ENCODE assay signal across 12 mouse cellular contexts in genomic region chr10:81179451-81180342, GRCm38 (mm10). TPM values are rescaled to one million over a fixed set of nuclear protein-coding genes. Genes with fewer than 3 reads are reported as not detected.
DNase-seq lines count a peak whose midpoint lies in the region; ATAC-seq and TF ChIP-seq lines count a peak whose summit lies in the region.
"Had no signal": no experiment of that assay in that cellular context is flagged by ENCODE, and none has a peak within 500 bp of the region (broad histone marks: within the 10 kb centered on the region; RNA-seq: fewer than 3 reads in every experiment).

No protein-coding gene starts in this region.

- DNase-seq in forebrain, postnatal 0 days: no peak
- DNase-seq in lung, adult 2 months: no peak
- no peak for DNase-seq in lung, postnatal 4 days
- DNase-seq in embryonic facial prominence, embryonic 14.5 days (ENCODE audit: low spot score): no peak
- DNase-seq in midbrain, postnatal 0 days (ENCODE audit: low spot score): no peak
- DNase-seq: adrenal gland, postnatal 14 days; kidney, postnatal 10 days had no signal

- no peak overlapping the region for H3K4me3 ChIP-seq in forebrain, postnatal 0 days (ENCODE audit: low read depth, low read length)
- H3K4me3 ChIP-seq in forebrain, embryonic 13.5 days: no peak overlapping the region
- no peak overlapping the region for H3K4me3 ChIP-seq in lung, adult 2 months (replicated peaks; ENCODE audit: extremely low read depth, low read depth, low read length)
- H3K4me3 ChIP-seq in embryonic facial prominence, embryonic 14.5 days (ENCODE audit: low read depth, low read length): no peak overlapping the region
- no peak overlapping the region for H3K4me3 ChIP-seq in midbrain, postnatal 0 days (ENCODE audit: low read depth, low read length)

- H3K27ac ChIP-seq in forebrain, postnatal 0 days (ENCODE audit: low read depth, low read length): no peak overlapping the region
- H3K27ac ChIP-seq in forebrain, embryonic 13.5 days: no peak overlapping the region
- H3K27ac ChIP-seq in embryonic facial prominence, embryonic 14.5 days (replicated peaks; ENCODE audit: low read depth, low read length): peak overlapping the region; percentile 33; the same call in 1 of the 2 replicates
- no peak overlapping the region for H3K27ac ChIP-seq in midbrain, postnatal 0 days (ENCODE audit: low read depth, low read length)

- H3K4me2 ChIP-seq in forebrain, postnatal 0 days (ENCODE audit: low read depth): no peak overlapping the region
- no peak overlapping the region for H3K4me2 ChIP-seq in forebrain, embryonic 13.5 days
- no peak overlapping the region for H3K4me2 ChIP-seq in embryonic facial prominence, embryonic 14.5 days (ENCODE audit: low read depth, low read length)
- H3K4me2 ChIP-seq in midbrain, postnatal 0 days (ENCODE audit: low read depth, low read length, poor library complexity, severe bottlenecking): no peak overlapping the region

- peak; percentile 32; the same call in 1 of the 2 replicates for TF ChIP-seq CTCF in forebrain, postnatal 0 days (IDR thresholded peaks at IDR 0.05; ENCODE audit: low read depth)
- TF ChIP-seq CTCF in lung, adult 2 months (IDR thresholded peaks at IDR 0.05; ENCODE audit: insufficient read depth, low read length): no peak
- peak; percentile 28; the same call in 1 of the 2 replicates for TF ChIP-seq CTCF in midbrain, postnatal 0 days (IDR thresholded peaks at IDR 0.05)

- peaks cover 58% of the 10 kb centered on the region for H3K36me3 ChIP-seq in forebrain, postnatal 0 days (ENCODE audit: insufficient read depth)
- peaks cover 60% of the 10 kb centered on the region for H3K36me3 ChIP-seq in forebrain, embryonic 13.5 days (ENCODE audit: poor library complexity, severe bottlenecking)
- H3K36me3 ChIP-seq in embryonic facial prominence, embryonic 14.5 days (ENCODE audit: control insufficient read depth, insufficient read depth, low read length): peaks cover 63% of the 10 kb centered on the region
- H3K36me3 ChIP-seq in midbrain, postnatal 0 days (ENCODE audit: insufficient read depth, low read length): peaks cover 45% of the 10 kb centered on the region

- no peaks in the 10 kb centered on the region for H3K27me3 ChIP-seq in forebrain, postnatal 0 days (ENCODE audit: insufficient read depth, low read length)
- no peaks in the 10 kb centered on the region for H3K27me3 ChIP-seq in forebrain, embryonic 13.5 days
- no peaks in the 10 kb centered on the region for H3K27me3 ChIP-seq in embryonic facial prominence, embryonic 14.5 days (replicated peaks; ENCODE audit: control insufficient read depth, insufficient read depth, low read length)
- H3K27me3 ChIP-seq in midbrain, postnatal 0 days (ENCODE audit: insufficient read depth, low read length): no peaks in the 10 kb centered on the region

- H3K9me3 ChIP-seq in forebrain, postnatal 0 days (ENCODE audit: low read length): no peaks in the 10 kb centered on the region
- no peaks in the 10 kb centered on the region for H3K9me3 ChIP-seq in forebrain, embryonic 13.5 days (replicated peaks)
- H3K9me3 ChIP-seq in embryonic facial prominence, embryonic 14.5 days (ENCODE audit: control insufficient read depth, low read length): no peaks in the 10 kb centered on the region
- H3K9me3 ChIP-seq in midbrain, postnatal 0 days (ENCODE audit: low read length): no peaks in the 10 kb centered on the region

- 90% methylated on average over 32 of the region's 32 CpGs for WGBS in forebrain, postnatal 0 days
- 90% methylated on average over 32 of the region's 32 CpGs for WGBS in forebrain, embryonic 13.5 days
- 85% methylated on average over 32 of the region's 32 CpGs for WGBS in lung, adult 2 months
- WGBS in embryonic facial prominence, embryonic 14.5 days: 89% methylated on average over 32 of the region's 32 CpGs
- 92% methylated on average over 32 of the region's 32 CpGs for WGBS in midbrain, postnatal 0 days

- no peak for ATAC-seq in forebrain, postnatal 0 days
- no peak for ATAC-seq in forebrain, embryonic 13.5 days
- ATAC-seq in embryonic facial prominence, embryonic 14.5 days (ENCODE audit: low read depth): no peak
- ATAC-seq in midbrain, postnatal 0 days (ENCODE audit: low FRiP score): no peak
- no peak for ATAC-seq in frontal cortex, adult (ENCODE audit: low TSS enrichment)
- ATAC-seq in activated CD4-positive, CD25-positive, alpha-beta regulatory T cell, adult 4 months: no peak

- 0 out of 2 replicates have a peak, but pooled peaks have one; percentile 13 for TF ChIP-seq POLR2A in lung, adult 2 months (IDR thresholded peaks at IDR 0.05; ENCODE audit: borderline replicate concordance, extremely low read depth, low read depth, low read length)

- no peak overlapping the region for H3K9ac ChIP-seq in forebrain, postnatal 0 days
- no peak overlapping the region; the same call in 1 of the 2 replicates for H3K9ac ChIP-seq in forebrain, embryonic 13.5 days
- no peak overlapping the region for H3K9ac ChIP-seq in embryonic facial prominence, embryonic 14.5 days (ENCODE audit: low read depth, low read length)
- H3K9ac ChIP-seq in midbrain, postnatal 0 days (replicated peaks; ENCODE audit: low read length, poor library complexity, severe bottlenecking): no peak overlapping the region

- H3K4me1 ChIP-seq in forebrain, postnatal 0 days (ENCODE audit: insufficient read depth): peaks cover 9% of the 10 kb centered on the region
- H3K4me1 ChIP-seq in forebrain, embryonic 13.5 days: peaks cover 63% of the 10 kb centered on the region
- peaks cover 20% of the 10 kb centered on the region for H3K4me1 ChIP-seq in lung, adult 2 months (ENCODE audit: control insufficient read depth, insufficient read depth, low read length)
- H3K4me1 ChIP-seq in embryonic facial prominence, embryonic 14.5 days (ENCODE audit: control insufficient read depth, insufficient read depth, low read length): peaks cover 3% of the 10 kb centered on the region; the same call in 1 of the 2 replicates
- peaks cover 3% of the 10 kb centered on the region; the same call in 1 of the 2 replicates for H3K4me1 ChIP-seq in midbrain, postnatal 0 days (ENCODE audit: insufficient read depth, low read length)

RNA-seq across cellular contexts. Expression of gene Dapk3, which starts 3.1 kb away (rescaled TPM):
- 64.6 and 68.9 TPM in 2 replicates for total RNA-seq in forebrain, postnatal 0 days (2014; rRNA removed)
- 58.1 TPM in 2 replicates for polyA plus RNA-seq in forebrain, postnatal 0 days (2015; fragmentation: Nextera tagmentation; extraction: Ambion mirVana)
- polyA plus RNA-seq in forebrain, embryonic 13.5 days (2015; fragmentation: Nextera tagmentation; extraction: Ambion mirVana): 43.5 and 47.7 TPM in 2 replicates
- 70.4 and 73.5 TPM in 2 replicates for polyA plus RNA-seq in lung, adult 2 months (2012; rRNA removed)
- 53.4 and 58.3 TPM in 2 replicates for polyA plus RNA-seq in embryonic facial prominence, embryonic 14.5 days (2014; fragmentation: Nextera tagmentation; extraction: Ambion mirVana)
- 56.7 and 88.8 TPM in 2 replicates for total RNA-seq in midbrain, postnatal 0 days (2014; rRNA removed)
- polyA plus RNA-seq in midbrain, postnatal 0 days (2015; fragmentation: Nextera tagmentation; extraction: Ambion mirVana): 59.1 and 60.9 TPM in 2 replicates
- polyA plus RNA-seq in activated CD4-positive, CD25-positive, alpha-beta regulatory T cell, adult 4 months (2017; shearing (Covaris generic)): 1 to 10 TPM; 4.1 to 4.9 TPM

RNA-seq across cellular contexts. Expression of gene Eef2, which starts 3.3 kb away (rescaled TPM):
- total RNA-seq in forebrain, postnatal 0 days (2014; rRNA removed): 2,084 and 2,175 TPM in 2 replicates
- 466 and 485 TPM in 2 replicates for polyA plus RNA-seq in forebrain, postnatal 0 days (2015; fragmentation: Nextera tagmentation; extraction: Ambion mirVana)
- polyA plus RNA-seq in forebrain, embryonic 13.5 days (2015; fragmentation: Nextera tagmentation; extraction: Ambion mirVana): 555 and 583 TPM in 2 replicates
- polyA plus RNA-seq in lung, adult 2 months (2012; rRNA removed): 1,377 and 1,420 TPM in 2 replicates
- 549 and 578 TPM in 2 replicates for polyA plus RNA-seq in embryonic facial prominence, embryonic 14.5 days (2014; fragmentation: Nextera tagmentation; extraction: Ambion mirVana)
- 2,062 and 2,304 TPM in 2 replicates for total RNA-seq in midbrain, postnatal 0 days (2014; rRNA removed)
- polyA plus RNA-seq in midbrain, postnatal 0 days (2015; fragmentation: Nextera tagmentation; extraction: Ambion mirVana): 440 and 459 TPM in 2 replicates
- 1,000 to 10,000 TPM in 1 of 2 experiments, 100 to 1,000 TPM in 1; 933 to 1,303 TPM for polyA plus RNA-seq in activated CD4-positive, CD25-positive, alpha-beta regulatory T cell, adult 4 months (2017; shearing (Covaris generic))

RNA-seq across cellular contexts. Expression of gene 4930442H23Rik, which starts 4.0 kb away (rescaled TPM):
- not detected in 2 replicates for total RNA-seq in forebrain, postnatal 0 days (2014; rRNA removed)
- polyA plus RNA-seq in forebrain, postnatal 0 days (2015; fragmentation: Nextera tagmentation; extraction: Ambion mirVana): 0.11 and 0.24 TPM in 2 replicates
- not detected in 2 replicates for polyA plus RNA-seq in forebrain, embryonic 13.5 days (2015; fragmentation: Nextera tagmentation; extraction: Ambion mirVana)
- polyA plus RNA-seq in lung, adult 2 months (2012; rRNA removed): not detected in 2 replicates
- polyA plus RNA-seq in embryonic facial prominence, embryonic 14.5 days (2014; fragmentation: Nextera tagmentation; extraction: Ambion mirVana): not detected in 2 replicates
- total RNA-seq in midbrain, postnatal 0 days (2014; rRNA removed): not detected in 2 replicates
- not detected in 2 replicates for polyA plus RNA-seq in midbrain, postnatal 0 days (2015; fragmentation: Nextera tagmentation; extraction: Ambion mirVana)
- polyA plus RNA-seq in activated CD4-positive, CD25-positive, alpha-beta regulatory T cell, adult 4 months (2017; shearing (Covaris generic)): not detected
- total RNA-seq: adrenal gland, postnatal 14 days; left cerebral cortex, postnatal 36 days had no signal
- polyA plus RNA-seq: cortical plate, adult 2 months had no signal

RNA-seq across cellular contexts. Expression of gene Pias4, which starts 12.0 kb away (rescaled TPM):
- total RNA-seq in forebrain, postnatal 0 days (2014; rRNA removed): 30.1 and 32.5 TPM in 2 replicates
- polyA plus RNA-seq in forebrain, postnatal 0 days (2015; fragmentation: Nextera tagmentation; extraction: Ambion mirVana): 28.1 and 35.8 TPM in 2 replicates
- 54.2 and 57.0 TPM in 2 replicates for polyA plus RNA-seq in forebrain, embryonic 13.5 days (2015; fragmentation: Nextera tagmentation; extraction: Ambion mirVana)
- polyA plus RNA-seq in lung, adult 2 months (2012; rRNA removed): 33.0 and 40.0 TPM in 2 replicates
- polyA plus RNA-seq in embryonic facial prominence, embryonic 14.5 days (2014; fragmentation: Nextera tagmentation; extraction: Ambion mirVana): 33.2 and 35.6 TPM in 2 replicates
- 31.2 and 38.0 TPM in 2 replicates for total RNA-seq in midbrain, postnatal 0 days (2014; rRNA removed)
- polyA plus RNA-seq in midbrain, postnatal 0 days (2015; fragmentation: Nextera tagmentation; extraction: Ambion mirVana): 30.1 and 31.3 TPM in 2 replicates
- 10 to 100 TPM; 17.6 to 23.8 TPM for polyA plus RNA-seq in activated CD4-positive, CD25-positive, alpha-beta regulatory T cell, adult 4 months (2017; shearing (Covaris generic))

RNA-seq across cellular contexts. Expression of gene Nmrk2, which starts 22.2 kb away (rescaled TPM):
- 0.08 TPM in 1 of 2 replicates, not detected in the other for total RNA-seq in forebrain, postnatal 0 days (2014; rRNA removed)
- not detected in 2 replicates for polyA plus RNA-seq in forebrain, postnatal 0 days (2015; fragmentation: Nextera tagmentation; extraction: Ambion mirVana)
- polyA plus RNA-seq in forebrain, embryonic 13.5 days (2015; fragmentation: Nextera tagmentation; extraction: Ambion mirVana): not detected in 2 replicates
- 0.28 and 0.59 TPM in 2 replicates for polyA plus RNA-seq in lung, adult 2 months (2012; rRNA removed)
- polyA plus RNA-seq in embryonic facial prominence, embryonic 14.5 days (2014; fragmentation: Nextera tagmentation; extraction: Ambion mirVana): 1.2 and 1.7 TPM in 2 replicates
- total RNA-seq in midbrain, postnatal 0 days (2014; rRNA removed): not detected in 2 replicates
- polyA plus RNA-seq in midbrain, postnatal 0 days (2015; fragmentation: Nextera tagmentation; extraction: Ambion mirVana): 0.14 TPM in 1 of 2 replicates, not detected in the other
- under 1 TPM in 1 of 2 experiments, not detected in 1; 0.17 TPM for polyA plus RNA-seq in activated CD4-positive, CD25-positive, alpha-beta regulatory T cell, adult 4 months (2017; shearing (Covaris generic))
- total RNA-seq: adrenal gland, postnatal 14 days had no signal
